Mouse (Mus musculus): ENCODE data around the gene Syt3. TPM values are rescaled to one million over a fixed set of nuclear protein-coding genes. Genes with fewer than 3 reads are reported as not detected.

The Syt3 gene
- total RNA-seq, 2 experiments from 2014 or later: 0.35 to 0.49 TPM

GRCm38 (mm10) chr7:44398570-44398969 lies 14.7 kb downstream of the Syt3 start:
- intact Hi-C loops (cut with DNase I; ENCODE audit: low total_unique reads): no loop called here
- DNase-seq: no peak

GRCm38 (mm10) chr7:44401673-44402072 lies 17.8 kb downstream of the Syt3 start:
- intact Hi-C loops (cut with DNase I; ENCODE audit: low total_unique reads): no loop called here
- no peak for DNase-seq

GRCm38 (mm10) chr7:44405346-44406014 lies 21.6 kb downstream of the Syt3 start:
- DNase-seq: peak; percentile 81
- intact Hi-C loops (cut with DNase I; ENCODE audit: low total_unique reads): no loop called here

GRCm38 (mm10) chr7:44406015-44406355 lies 22.1 kb downstream of the Syt3 start:
- intact Hi-C loops (cut with DNase I; ENCODE audit: low total_unique reads): no loop called here
- no peak for DNase-seq

GRCm38 (mm10) chr7:44411144-44411543 lies 27.2 kb downstream of the Syt3 start:
- DNase-seq: no peak

GRCm38 (mm10) chr7:44413307-44413706 lies 29.4 kb downstream of the Syt3 start:
- no peak for DNase-seq
- intact Hi-C loops (cut with DNase I; ENCODE audit: low total_unique reads): no loop called here

More at GRCm38 (mm10) chr7:44411144-44411543, 27.2 kb downstream of the Syt3 start:
- intact Hi-C loops (cut with DNase I; ENCODE audit: low total_unique reads): no loop called here

GRCm38 (mm10) chr7:44427666-44428065 lies 43.8 kb downstream of the Syt3 start:
- intact Hi-C loops (cut with DNase I; ENCODE audit: low total_unique reads): no loop called here

GRCm38 (mm10) chr7:44428171-44428950 lies 44.5 kb downstream of the Syt3 start:
- intact Hi-C loops (cut with DNase I; ENCODE audit: low total_unique reads): no loop called here
- no peak for DNase-seq

More at GRCm38 (mm10) chr7:44427666-44428065, 43.8 kb downstream of the Syt3 start:
- DNase-seq: no peak

- intact Hi-C loops (cut with DNase I; ENCODE audit: low total_unique reads): no loop called here
- no peak for DNase-seq
Measured at GRCm38 (mm10) chr7:44428968-44429521, 45.1 kb downstream of the Syt3 start, which contains the start of gene Lrrc4b. Lrrc4b (plus strand) TSS chr7:44429018.

- no peak for DNase-seq
- intact Hi-C loops (cut with DNase I; ENCODE audit: low total_unique reads): no loop called here
Measured at GRCm38 (mm10) chr7:44429534-44430488, 45.9 kb downstream of the Syt3 start.

GRCm38 (mm10) chr7:44432550-44432949 lies 48.6 kb downstream of the Syt3 start:
- intact Hi-C loops (cut with DNase I; ENCODE audit: low total_unique reads): no loop called here
- no peak for DNase-seq

GRCm38 (mm10) chr7:44433371-44433770 lies 49.5 kb downstream of the Syt3 start:
- intact Hi-C loops (cut with DNase I; ENCODE audit: low total_unique reads): no loop called here
- DNase-seq: no peak

- no peak for DNase-seq
- intact Hi-C loops (cut with DNase I; ENCODE audit: low total_unique reads): no loop called here
Measured at GRCm38 (mm10) chr7:44434089-44434488, 50.2 kb downstream of the Syt3 start.

- DNase-seq: no peak
- intact Hi-C loops (cut with DNase I; ENCODE audit: low total_unique reads): no loop called here
Measured at GRCm38 (mm10) chr7:44435796-44436195, 51.9 kb downstream of the Syt3 start.

GRCm38 (mm10) chr7:44436267-44436666 lies 52.4 kb downstream of the Syt3 start:
- DNase-seq: no peak
- intact Hi-C loops (cut with DNase I; ENCODE audit: low total_unique reads): no loop called here

GRCm38 (mm10) chr7:44437188-44437587 lies 53.3 kb downstream of the Syt3 start:
- intact Hi-C loops (cut with DNase I; ENCODE audit: low total_unique reads): no loop called here
- no peak for DNase-seq

GRCm38 (mm10) chr7:44437933-44438332 lies 54.0 kb downstream of the Syt3 start:
- DNase-seq: no peak
- intact Hi-C loops (cut with DNase I; ENCODE audit: low total_unique reads): no loop called here

GRCm38 (mm10) chr7:44439696-44440095 lies 55.8 kb downstream of the Syt3 start:
- intact Hi-C loops (cut with DNase I; ENCODE audit: low total_unique reads): no loop called here
- no peak for DNase-seq

GRCm38 (mm10) chr7:44440479-44440878 lies 56.6 kb downstream of the Syt3 start:
- DNase-seq: no peak
- intact Hi-C loops (cut with DNase I; ENCODE audit: low total_unique reads): no loop called here

GRCm38 (mm10) chr7:44441180-44441579 lies 57.3 kb downstream of the Syt3 start:
- no peak for DNase-seq
- intact Hi-C loops (cut with DNase I; ENCODE audit: low total_unique reads): no loop called here
